Mouse (Mus musculus) ES-E14 (cell line): ENCODE data around the gene Slc39a11.

Experiments used
- CHD2 ChIP-seq: IDR thresholded peaks from 2 replicates; pipeline ENCODE4 v1.6.1; 2014; ENCODE audit warnings: mild to moderate bottlenecking, low read depth, low read length, inconsistent platforms
- HCFC1 ChIP-seq: IDR thresholded peaks from 2 replicates; pipeline ENCODE4 v1.6.1; 2012; ENCODE audit warnings: low read length, inconsistent platforms, borderline replicate concordance; ENCODE audit not compliant: insufficient read depth
- ZNF384 ChIP-seq: IDR thresholded peaks from 2 replicates; pipeline ENCODE4 v1.6.1; 2012; ENCODE audit warnings: low read depth, low read length, inconsistent platforms

GRCm38 (mm10) chr11:113541073-113541472, 108.8 kb downstream of the Slc39a11 start:
- TF ChIP-seq ZNF384 (no peak), CHD2 (no peak), HCFC1 (no peak)
